Mouse (Mus musculus) ES-Bruce4 (cell line): ENCODE measurements around the gene Gm42791.

Experiments used
- CTCF ChIP-seq: IDR thresholded peaks from one replicate; pipeline ENCODE4 v1.8.1; 2011; ENCODE audit warnings: low read depth, low read length
- EP300 ChIP-seq: IDR thresholded peaks from 2 replicates; pipeline ENCODE4 v1.6.1; 2011; ENCODE audit warnings: low read depth, low read length; ENCODE audit not compliant: insufficient read depth
- POLR2A ChIP-seq: IDR thresholded peaks from one replicate; pipeline ENCODE4 v1.8.1; 2011; ENCODE audit warnings: low read length; ENCODE audit not compliant: insufficient read depth

- TF ChIP-seq CTCF = no peak
- no peak for TF ChIP-seq POLR2A
- no peak for TF ChIP-seq EP300
Observed at GRCm38 (mm10) chr5:148953098-148953497, 41.8 kb downstream of the Gm42791 start.
